Mouse (Mus musculus): ENCODE measurements at regions not wholly inside any gene's neighbourhood (a gene's known extent, or its start where the extent isn't known, plus 50 kb on each side); places are given as distances from the start of the nearest gene placed in this dataset.

DNA sequence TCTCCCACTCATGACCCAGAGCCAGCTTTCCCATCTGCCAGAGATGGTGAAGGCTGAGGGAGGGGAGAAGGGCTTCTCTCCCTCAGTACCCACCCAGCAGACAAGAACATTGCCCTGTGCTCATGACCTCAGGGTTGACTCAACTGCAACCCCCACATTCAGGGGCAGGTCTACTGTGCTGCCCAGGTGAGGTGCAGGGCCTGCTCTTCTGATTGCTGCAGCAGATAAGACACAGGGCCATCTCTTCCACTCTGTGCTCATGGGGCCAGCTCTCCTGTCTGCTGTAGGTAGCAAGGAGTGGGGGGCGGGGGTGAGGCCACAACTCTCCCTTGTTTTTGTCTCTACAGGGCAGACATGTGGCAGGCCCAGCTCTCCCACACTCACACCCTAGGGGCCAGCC lies 84.1 kb upstream of the Xpo1 start:
- no peak for DNase-seq

- DNase-seq: no peak
These were observed 74.2 kb upstream of the Xpo1 start for GRCm38 (mm10) chr11:23181647-23182046.

- no peak for DNase-seq
These were observed 70.6 kb upstream of the Xpo1 start for GRCm38 (mm10) chr11:23185211-23185610.

GRCm38 (mm10) chr11:23201701-23202449 lies 54.0 kb upstream of the Xpo1 start:
- DNase-seq: no peak

- DNase-seq: no peak
These were observed 52.3 kb upstream of the Xpo1 start for GRCm38 (mm10) chr11:23203566-23203965.

DNA sequence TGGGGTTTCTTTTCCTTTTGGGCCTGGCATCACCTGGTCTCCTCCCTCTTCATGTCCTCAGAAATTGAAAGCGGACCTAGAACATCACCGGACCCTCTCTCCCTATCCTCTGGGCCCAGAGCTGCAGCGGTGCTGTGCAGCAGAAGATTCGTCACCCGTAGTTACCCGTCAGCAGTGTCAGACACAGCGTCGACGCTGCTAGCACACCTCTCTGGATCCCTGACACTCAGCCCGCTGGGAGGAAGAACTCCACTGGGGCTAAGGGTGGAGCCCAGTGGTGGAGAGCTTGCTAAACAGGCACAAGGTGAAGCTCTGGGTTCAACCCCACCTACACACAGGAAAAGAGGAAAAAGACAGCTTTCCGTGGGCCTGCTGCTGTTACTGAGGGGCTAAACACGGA lies 51.8 kb upstream of the Xpo1 start:
- DNase-seq: no peak

All from thymus, postnatal 4 days (tissue).